Mouse (Mus musculus): ENCODE measurements around the gene Gimap7.

Gimap7 gene

DNA sequence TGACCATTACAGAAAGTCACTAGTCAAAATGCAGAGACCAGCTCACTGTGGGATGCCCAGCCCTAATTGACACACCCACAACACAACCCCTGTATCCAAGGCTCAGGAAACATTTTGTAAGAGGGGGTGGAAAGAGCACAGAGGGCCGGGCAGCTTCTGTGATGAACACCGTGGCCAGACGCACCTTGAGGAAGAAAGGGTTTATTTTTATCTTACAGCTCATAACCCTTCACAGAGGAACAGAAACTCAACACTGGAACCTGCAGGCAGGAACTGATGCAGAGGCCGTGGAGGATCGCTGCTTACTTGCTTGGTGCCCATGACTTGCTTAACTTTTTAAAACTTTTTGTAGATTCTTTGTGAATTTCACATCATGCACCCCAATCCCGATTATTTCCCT is 25.5 kb upstream of the Gimap7 start:
- DNase-seq (ENCODE audit: low read depth, low spot score), result no peak

DNA sequence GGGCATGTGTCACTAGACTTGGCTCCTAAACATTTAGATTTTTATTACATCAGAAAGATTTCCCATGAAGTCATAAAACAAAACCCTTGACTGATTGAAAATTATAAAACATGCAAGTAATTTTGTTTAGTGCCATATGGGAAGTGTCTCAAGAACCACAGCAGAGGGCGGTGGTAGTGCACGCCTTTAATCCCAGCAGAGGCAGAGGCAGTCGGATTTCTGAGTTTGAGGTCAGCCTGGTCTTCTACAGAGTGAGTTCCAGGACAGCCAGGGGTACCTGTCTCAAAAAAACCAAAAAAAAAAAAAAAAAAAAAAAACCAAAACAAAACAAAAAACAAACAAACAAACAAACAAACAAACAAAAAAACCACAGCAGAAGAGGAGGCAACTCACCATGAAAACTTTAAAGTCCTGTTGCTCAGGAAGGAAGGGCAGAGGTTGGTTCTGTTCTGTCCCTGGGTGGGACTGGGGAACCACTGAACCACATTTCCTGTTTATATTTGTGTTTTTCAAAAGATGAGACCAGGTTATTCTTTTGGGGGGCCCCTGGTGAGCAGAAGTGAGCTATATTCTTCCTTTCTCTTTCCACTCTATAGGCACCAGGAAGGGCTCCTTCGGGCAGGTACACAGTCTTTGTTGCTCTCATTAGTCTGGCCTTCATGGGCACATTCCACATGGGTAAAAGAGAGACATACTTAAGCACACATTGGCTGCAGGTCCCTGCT is 21.4 kb upstream of the Gimap7 start:
- DNase-seq (ENCODE audit: low read depth, low spot score), result no peak

DNA sequence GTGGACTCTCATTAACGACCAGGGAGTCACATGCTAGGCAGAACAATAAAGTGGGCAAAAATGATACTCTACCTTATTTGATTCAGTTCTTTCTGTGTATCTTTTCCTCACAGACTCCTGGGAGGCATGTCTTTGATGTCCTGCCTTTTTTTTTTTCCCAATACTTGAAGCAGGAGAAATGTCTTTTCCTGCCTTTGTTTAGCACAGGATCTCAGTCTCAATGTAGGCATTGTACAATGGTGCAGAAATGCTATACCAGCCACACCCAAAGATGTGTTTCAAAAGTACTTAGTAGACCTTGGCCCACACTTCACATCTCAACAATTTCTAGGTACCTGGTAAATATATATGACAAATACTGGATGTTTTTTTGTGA is 20.9 kb upstream of the Gimap7 start:
- DNase-seq (ENCODE audit: low read depth, low spot score), result no peak

DNA sequence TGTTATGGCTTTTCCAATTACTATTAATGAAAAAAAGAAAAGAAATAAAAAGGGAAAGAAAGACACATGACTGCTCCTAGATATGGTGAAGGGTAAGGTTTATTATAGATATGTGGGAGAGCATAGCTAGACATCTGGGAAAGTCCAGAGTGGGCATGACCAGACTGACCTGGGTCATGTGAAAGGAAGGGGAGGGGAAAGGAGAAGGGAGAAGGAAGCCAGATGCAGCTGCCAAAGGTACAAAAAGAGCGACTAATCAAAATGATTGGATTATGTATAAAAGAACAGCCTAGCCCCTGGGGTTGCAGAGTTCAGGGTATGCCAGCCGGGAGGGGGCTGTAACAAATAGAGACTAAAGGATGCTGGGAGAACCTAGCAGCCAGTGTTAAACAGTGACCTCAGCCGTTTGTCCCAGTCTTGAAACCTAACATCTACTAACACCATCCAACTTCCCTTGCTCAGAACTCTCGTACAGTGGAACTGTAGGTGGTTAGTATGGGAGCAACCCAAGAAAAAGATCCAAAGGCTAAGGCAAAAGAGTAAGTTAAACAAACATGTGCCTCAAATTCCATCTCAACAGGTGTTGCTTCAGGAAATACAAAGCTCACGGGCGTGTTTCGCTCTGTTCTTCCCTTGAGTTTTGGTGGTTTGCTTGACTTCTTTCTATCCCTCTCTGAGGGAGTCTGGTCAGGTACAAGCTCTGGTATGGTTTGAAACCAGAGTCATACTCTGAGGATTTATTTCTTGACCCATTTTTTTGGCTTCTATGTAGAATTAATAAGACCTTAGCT is 20.2 kb upstream of the Gimap7 start:
- no peak for DNase-seq (ENCODE audit: low read depth, low spot score)

DNA sequence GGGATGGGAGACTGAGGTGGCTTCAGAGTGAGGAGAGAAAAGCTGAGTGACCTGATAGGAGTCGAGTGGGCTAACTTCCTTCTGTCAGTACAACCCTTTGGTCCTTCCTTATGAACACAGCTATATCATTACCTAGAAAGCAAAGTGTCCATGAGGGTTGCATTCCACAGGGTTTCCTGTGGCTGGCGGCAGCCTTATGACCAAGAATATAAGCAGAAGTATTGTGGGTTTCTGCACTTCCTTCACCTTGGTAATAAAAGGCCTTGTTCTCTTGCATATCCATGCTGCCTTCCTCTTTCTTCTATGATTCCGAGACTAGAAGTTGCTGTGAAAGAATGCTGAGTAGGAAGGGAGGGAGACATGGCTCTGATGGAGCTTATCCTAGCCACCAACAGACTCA is 19.5 kb upstream of the Gimap7 start:
- DNase-seq (ENCODE audit: low read depth, low spot score), result no peak

DNA sequence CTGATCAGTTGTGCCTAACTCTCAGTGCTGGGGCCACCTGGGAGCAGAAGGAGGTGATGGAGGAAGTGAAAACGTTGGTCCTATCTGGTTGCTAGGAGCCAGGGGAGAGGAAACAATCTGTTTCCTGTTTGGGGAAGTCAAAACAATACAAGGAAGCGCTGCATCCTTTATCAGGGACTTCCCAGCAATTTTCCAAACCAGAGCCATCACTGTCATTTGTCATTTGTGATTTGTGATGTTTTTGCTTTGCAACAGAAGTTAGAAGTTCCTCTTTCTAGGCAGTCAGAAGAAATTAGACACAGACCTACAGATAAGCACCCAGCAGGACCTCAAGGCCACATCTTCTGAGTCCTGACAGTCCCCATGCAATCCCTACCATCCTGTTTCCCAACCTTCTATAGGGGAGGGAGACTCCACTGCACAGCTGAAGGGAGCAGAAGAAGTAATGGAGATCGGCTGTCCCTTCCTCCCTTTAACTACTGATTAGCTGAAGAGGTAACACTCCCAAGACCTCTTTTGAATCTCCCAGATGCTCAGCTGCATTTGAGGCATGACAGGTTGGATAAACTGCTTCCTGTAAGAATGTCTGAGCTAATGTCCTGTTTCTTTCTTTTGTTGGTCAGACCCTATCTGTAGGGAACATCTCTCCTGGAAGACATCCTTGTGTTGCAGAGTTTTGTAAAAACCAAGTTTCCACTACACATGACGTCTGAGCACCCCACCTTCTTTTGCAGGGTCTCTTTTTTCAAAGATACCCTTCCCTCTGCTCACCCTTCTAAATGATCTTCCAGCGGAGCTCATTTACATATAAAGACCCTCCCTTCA is 18.0 kb upstream of the Gimap7 start:
- peak; percentile 58 for DNase-seq (ENCODE audit: low read depth, low spot score)

DNA sequence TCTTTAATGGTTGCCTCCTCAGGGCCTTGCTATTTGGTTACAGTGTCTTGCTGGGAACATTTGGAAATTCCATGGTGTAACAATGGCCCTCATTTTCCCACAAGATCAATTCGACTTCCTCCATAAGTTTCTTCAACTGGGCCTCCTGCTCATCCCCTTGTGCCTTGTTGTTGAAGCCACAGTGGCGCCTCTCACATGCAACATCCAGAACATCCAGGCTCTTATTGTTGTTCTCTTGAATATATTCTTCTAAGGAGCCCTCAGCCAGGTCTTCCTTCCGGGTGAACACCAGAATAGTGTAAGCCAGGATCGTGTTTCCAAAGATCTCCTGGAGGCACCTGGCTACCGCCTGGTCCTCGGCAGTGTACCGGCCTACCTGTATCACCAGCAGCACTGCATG is 16.3 kb upstream of the Gimap7 start:
- no peak for DNase-seq (ENCODE audit: low read depth, low spot score)

DNA sequence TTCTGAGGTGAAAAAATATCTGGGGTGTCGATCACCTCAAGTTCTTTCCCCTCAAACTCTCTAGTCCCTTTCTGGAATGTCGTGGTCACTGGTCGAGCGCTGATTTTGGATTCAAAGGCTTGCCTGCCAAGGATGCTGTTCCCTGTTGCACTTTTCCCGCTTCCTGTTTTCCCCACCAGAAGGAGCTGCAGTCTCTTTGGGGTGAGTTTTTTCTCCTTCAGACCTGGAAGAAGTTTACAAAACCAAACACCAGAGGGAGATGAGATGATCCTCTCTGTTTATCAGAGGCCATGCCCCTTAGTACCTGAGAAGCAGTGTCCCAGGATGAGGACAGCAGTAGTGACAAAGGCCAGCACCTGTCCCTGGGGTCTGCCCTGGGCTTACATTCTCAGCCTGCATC is 15.8 kb upstream of the Gimap7 start:
- DNase-seq (ENCODE audit: low read depth, low spot score), result no peak

DNA sequence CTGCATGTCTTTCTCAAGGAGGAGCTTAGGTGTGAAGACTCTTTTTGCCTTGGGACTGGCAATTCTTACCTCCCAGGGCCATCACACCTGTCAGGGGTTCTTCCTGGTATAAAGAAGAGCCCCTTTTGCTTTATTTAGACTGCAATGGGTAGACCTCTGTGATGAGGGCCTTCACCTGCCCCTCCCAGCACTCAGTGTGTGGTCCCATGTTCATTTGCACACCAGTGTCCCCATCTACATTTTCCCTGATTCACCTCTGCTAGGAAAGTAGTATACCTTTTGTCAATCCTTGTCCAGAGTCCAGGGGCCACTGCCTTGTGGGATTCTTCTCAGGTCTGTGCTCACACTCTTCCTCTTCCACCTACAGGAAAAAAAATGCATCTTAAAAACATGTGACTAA is 14.3 kb upstream of the Gimap7 start:
- DNase-seq (ENCODE audit: low read depth, low spot score), result no peak

DNA sequence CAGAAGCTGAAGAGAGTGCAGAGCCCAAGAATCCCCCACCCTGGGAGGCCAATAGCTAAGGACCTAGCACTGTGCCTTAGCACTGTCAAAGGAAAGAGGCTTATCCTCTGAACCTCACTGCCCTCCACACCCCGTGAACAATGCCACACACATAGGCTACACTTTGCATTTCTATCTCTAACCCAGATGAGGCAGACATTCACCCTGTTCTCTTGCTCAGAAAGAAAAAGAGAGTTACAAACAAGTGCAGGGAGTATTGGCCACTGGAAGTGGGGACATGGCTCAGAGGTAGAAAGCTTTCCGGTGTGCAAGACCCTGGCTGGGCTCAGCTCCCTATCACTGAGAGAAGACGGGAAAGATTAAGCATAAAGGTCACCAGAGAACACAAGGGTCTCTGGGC is 12.3 kb upstream of the Gimap7 start:
- no peak for DNase-seq (ENCODE audit: low read depth, low spot score)

DNA sequence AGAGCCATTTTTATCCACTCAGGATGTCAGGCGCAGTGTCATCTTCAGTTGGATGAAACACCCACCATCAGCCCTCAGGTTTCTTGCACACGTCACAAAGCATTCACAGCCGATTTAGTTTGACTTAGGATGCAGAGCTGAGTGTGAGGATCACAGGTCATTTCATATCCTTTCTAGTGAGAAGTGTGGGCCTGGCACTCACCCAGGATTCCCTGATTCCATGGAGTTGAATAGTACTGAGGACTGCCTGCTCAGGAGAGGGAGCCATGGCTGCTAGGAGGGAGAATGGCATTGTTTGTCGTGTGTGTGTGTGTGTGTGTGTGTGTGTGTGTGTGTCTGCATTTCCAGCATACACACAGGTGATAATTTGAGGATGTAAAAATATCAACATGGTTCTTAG is 1.9 kb downstream of the Gimap7 start:
- DNase-seq (ENCODE audit: low read depth, low spot score), result no peak

DNA sequence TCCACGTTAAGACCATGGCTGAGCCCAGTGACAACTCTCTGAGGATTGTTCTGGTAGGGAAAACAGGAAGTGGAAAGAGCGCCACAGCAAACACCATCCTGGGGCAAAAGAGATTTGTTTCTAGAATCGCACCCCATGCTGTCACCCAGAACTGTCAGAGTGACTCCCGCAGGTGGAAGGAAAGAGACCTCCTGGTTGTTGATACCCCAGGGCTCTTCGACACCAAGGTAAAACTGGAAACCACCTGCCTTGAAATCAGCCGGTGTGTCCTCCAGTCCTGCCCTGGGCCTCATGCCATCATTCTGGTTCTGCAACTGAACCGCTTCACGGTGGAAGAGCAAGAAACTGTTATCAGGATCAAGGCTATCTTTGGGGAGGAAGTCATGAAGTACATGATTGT is 5.0 kb downstream of the Gimap7 start:
- no peak for DNase-seq (ENCODE audit: low read depth, low spot score)

DNA sequence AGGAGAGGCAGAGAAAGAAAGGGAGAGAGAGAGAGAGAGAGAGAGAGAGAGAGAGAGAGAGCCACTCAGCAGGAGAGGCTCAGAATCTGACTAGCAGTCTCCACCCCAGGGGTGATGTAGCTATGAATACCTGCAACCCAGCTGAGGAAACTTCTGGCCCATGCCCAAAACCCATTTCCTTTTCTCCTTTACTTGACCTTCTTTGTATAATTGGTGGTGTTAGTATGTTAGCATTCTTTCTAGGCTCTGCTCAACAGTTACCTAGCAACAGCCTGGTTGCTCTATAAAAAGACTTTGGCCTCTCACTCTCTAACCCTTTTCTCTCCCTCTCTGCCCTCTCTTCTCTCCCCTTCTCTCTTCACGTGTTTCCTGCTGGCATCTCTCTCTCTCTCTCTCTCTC is 7.1 kb downstream of the Gimap7 start:
- DNase-seq (ENCODE audit: low read depth, low spot score), result peak; percentile 45

DNA sequence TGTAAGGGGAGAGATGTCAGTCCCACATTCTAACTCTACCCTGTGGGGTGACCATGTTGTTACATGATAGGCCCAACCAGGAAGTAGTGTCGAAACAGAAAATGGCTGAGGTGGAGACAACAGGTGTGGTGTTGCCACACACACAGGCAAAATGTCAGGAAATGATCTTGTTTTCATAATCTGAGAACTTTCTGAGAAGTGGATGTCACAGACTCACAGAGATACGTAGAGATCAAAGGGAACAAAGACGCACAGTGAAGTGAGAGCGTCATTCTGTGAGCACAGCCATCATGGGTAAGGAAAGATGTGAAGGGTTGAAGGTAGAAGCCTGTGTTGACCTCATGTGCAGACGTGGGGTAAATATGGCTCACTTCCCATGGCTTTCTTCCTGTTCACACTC is 9.3 kb downstream of the Gimap7 start:
- no peak for DNase-seq (ENCODE audit: low read depth, low spot score)

DNA sequence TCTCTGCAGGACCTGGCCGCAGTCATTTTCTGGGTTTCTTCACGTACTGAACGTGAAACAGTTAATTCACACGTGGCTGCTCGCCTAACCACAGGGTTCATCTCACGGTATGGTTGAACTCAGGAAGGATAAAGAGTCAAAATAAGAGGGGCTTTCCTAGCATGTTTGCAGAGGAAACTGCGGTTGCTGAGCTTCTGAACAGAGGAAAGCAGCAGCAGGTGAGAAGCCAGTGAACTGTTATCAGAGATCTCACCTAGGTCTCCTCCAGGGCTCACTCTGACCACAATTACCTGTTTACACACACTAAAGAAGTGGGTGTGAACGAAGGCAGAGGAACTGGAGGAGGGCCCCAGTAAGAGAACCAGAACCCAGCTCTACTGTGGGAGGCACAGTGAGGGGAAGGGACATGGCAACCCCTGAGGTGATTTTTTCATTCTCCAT is 14.5 kb downstream of the Gimap7 start:
- peak; percentile 46 for DNase-seq (ENCODE audit: low read depth, low spot score)

DNA sequence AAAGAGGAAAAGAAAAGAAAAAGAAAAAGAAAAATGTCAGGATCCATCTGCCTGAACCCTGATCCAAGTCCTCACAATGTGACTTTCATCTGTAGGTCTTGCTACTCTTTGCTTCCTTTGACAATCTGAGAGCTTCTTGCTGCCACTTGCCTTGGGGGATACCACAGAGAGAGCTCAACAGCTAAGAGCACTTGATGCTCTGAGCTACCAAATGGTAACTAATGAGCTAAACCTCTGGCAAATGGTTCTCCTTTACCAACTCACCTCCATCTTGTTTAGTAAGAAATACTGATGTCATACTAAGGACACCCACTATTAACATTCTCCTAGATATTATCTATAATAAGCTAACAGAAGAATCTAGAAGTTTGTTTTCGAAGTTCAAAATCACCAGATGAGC is 15.2 kb downstream of the Gimap7 start:
- DNase-seq (ENCODE audit: low read depth, low spot score), result no peak

DNA sequence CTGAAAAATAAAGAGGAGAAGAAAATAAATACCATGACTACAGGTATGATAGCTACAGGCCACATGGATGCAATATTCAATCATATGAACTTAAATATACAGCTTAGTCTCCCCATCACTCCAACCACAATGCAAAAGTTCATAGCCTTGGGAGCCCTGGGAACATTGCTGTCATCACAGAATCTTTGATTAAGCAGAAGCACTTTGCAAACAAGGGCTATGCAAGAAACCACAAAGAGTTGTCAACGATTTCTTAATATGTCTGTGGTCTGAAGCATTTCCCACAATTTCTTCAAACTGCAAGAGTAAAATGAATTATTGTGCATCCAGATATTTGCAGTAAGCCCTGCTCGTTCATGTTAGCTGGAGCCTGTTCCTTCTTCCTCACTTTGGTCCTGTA is 18.6 kb downstream of the Gimap7 start:
- DNase-seq (ENCODE audit: low read depth, low spot score), result no peak

DNA sequence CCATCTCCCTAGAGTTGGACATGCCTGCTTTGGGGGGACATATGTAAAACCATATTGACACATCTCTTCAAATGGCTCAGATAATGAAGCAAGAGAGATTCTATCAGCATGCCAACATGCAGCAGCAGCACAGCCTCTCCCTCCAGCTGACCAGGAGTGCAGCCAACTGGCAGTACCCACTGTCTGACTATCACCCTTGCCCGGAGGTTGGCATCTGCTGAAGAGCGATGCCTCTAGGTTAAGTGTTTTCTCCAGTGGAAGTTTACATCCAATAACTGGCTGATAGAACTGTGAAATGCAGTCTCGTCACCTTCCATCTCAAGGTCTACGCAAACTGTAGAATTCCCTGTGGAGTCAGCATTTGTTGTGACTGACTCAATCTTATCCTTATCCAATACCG is 19.3 kb downstream of the Gimap7 start:
- DNase-seq (ENCODE audit: low read depth, low spot score), result no peak

DNA sequence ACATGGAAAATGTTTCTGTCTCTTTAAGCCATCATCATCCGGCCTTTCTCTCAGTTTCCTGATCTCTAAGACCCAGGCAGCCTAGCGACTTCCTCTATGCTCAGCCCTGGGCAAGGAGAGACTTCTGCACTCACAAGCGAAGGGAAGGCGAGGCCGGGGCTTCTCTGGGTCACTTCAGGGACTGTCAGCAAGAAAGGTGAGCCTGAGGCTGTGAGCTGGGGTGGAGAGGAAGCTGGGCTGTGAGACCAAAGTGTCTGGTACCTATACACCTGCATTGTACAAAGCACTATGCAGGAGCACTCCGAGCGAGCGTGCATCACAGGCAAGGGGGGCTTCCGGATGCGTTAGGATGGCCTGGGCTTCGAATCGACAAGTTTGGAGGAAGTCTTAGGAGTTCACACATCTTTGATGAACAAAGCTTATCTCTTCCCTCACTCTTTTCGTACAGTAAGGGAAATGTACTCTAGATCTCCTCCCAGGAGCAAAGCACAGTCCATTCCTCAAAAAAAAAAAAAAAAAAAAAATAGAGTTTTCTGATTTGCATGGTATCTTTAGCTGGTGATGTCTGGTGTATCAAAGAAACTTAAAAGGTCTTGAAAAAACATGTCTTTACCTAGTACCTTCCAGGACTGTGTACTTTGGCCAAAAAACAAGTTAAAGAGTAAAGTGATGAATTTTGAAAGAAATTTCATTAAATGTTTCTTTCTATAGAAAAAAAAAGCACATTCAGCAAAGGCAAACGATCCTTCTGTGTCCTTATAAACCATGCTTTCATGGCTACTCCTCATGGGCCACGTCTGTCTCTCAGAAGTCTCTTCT is 20.7 kb downstream of the Gimap7 start, which contains the start of gene Gimap1:
Gene Gimap1 (plus strand): TSS at position 94 of the 819 bp plus-strand sequence.
- DNase-seq (ENCODE audit: low read depth, low spot score), result peak; percentile 32

DNA sequence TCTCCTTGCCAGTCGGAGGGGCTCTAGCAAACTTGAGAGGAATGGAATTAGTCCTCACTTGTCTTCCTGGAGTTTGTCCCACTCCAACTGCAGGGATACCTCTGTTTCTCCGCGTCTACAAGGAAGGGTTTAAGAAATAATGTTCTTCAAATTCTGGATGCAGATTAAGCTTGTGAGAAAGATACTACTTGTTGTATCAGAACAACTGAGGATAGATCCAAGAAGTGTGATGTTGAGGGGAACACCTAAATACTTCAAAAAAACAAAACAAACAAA is 21.3 kb downstream of the Gimap7 start:
- DNase-seq (ENCODE audit: low read depth, low spot score), result no peak

DNA sequence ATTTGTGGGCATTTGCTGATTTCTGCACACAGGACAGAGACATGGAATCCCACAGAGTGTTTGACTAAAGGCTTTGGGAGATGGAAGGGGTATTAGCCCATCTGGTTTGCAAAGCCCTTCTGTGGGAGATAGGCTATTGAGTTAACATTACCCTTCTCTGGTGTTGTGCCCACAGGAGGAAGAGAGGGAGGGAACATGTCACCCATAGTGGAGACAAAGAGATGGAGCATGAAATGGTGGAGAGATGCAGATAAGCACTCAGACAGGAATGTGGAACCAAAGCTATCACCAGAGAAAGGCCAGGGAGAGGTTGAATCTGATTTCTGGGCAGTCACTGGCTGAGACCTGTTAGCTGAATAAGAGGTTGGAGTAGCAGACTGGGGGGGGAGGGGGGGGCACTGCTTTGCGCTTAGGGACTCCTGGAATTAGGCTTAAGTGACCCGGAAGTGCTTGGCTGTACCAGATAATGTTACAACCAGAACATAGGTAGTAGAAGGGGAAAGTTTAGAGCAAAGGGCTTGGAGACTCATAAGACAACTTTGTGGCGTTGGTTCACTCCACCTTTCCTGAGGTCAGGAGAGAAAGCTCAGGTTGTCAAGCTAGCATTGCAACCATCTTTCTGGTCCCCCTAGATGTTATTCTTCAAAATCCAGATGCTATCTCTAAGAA is 22.2 kb downstream of the Gimap7 start:
- DNase-seq (ENCODE audit: low read depth, low spot score), result no peak
